Mouse (Mus musculus): ENCODE results near the gene Mettl25.

- no peak for TF ChIP-seq POLR2A (IDR thresholded peaks at IDR 0.05; ENCODE audit: low read depth, low read length)
- TF ChIP-seq CTCF (IDR thresholded peaks at IDR 0.05; ENCODE audit: extremely low read depth, insufficient read depth, insufficient read length, insufficient replicate concordance): no peak
Observed at GRCm38 (mm10) chr10:105760046-105760445, 81.1 kb downstream of the Mettl25 start.

Measured in spleen, adult 2 months (tissue).